Mouse (Mus musculus) small intestine, adult 2 months (tissue): Measurements from ENCODE around the gene Adamtsl1. TPM values are rescaled to one million over a fixed set of nuclear protein-coding genes. Genes with fewer than 3 reads are reported as not detected.

Source experiments
- H3K27ac ChIP-seq: fragments of 200-500 bp; 2 replicates; pipeline ENCODE4 v1.5.1; 2012; ENCODE audit warnings: low read depth, low read length, control low read depth, inconsistent platforms; ENCODE audit not compliant: insufficient read depth
- H3K27me3 ChIP-seq: fragments of 200-500 bp; 2 replicates; pipeline ENCODE4 v1.6.1; 2012; ENCODE audit warnings: mild to moderate bottlenecking, moderate library complexity, low read length, inconsistent platforms; ENCODE audit not compliant: control insufficient read depth, insufficient read depth
- H3K36me3 ChIP-seq: fragments of 200-500 bp; 2 replicates; pipeline ENCODE4 v1.6.1; 2012; ENCODE audit warnings: mild to moderate bottlenecking, low read length, control low read depth, inconsistent platforms; ENCODE audit not compliant: control insufficient read depth, insufficient read depth
- H3K4me1 ChIP-seq: fragments of 200-500 bp; 2 replicates; pipeline ENCODE4 v1.6.1; 2012; ENCODE audit warnings: low read length, inconsistent platforms, mixed read lengths; ENCODE audit not compliant: control insufficient read depth, insufficient read depth, insufficient read length
- H3K4me3 ChIP-seq: fragments of 200-500 bp; 2 replicates; pipeline ENCODE4 v1.5.1; 2012; ENCODE audit warnings: low read depth, mild to moderate bottlenecking, control low read depth, inconsistent platforms, low read length, moderate library complexity
- CTCF ChIP-seq: fragments of 200-500 bp; IDR thresholded peaks from 2 replicates; pipeline ENCODE4 v1.5.1; 2012; ENCODE audit warnings: low read depth, mild to moderate bottlenecking, control low read depth, inconsistent platforms, low read length, moderate library complexity, mixed read lengths; ENCODE audit not compliant: insufficient replicate concordance, insufficient read length; ENCODE audit errors: extremely low read depth
- POLR2A ChIP-seq: fragments of 200-500 bp; IDR thresholded peaks from 2 replicates; pipeline ENCODE4 v1.6.1; 2012; ENCODE audit warnings: low read depth, mild to moderate bottlenecking, control low read depth, inconsistent platforms, low read length, moderate library complexity
- WGBS: fragments of 180-500 bp; shearing (Covaris S2); methylation state at CpG from one replicate; pipeline ENCODE4 v1.1.7; 2018; 5-methylcytosine and 5-hydroxymethylcytosine counted together
- polyA plus RNA-seq: library from polyadenylated mRNA; depleted of rRNA; stranded (reverse); fragments of >200 nt; gene quantifications from 2 replicates; pipeline ENCODE4 v1.2.3, GENCODE M21; 2012; rRNA removed

Adamtsl1 gene
- polyA plus RNA-seq: 1.1 and 2.0 TPM in 2 replicates

GRCm38 (mm10) chr4:85513792-85514191, at the start of gene Adamtsl1:
Gene Adamtsl1, plus strand, starts transcription at chr4:85514172.
- WGBS: 5% methylated on average over 9 of the region's 9 CpGs
- TF ChIP-seq CTCF (no peak), POLR2A (no peak)

GRCm38 (mm10) chr4:85483586-85483985, 30.4 kb upstream of the Adamtsl1 start:
- no peak overlapping the region for H3K27ac ChIP-seq
- no peaks in the 10 kb centered on the region for H3K36me3 ChIP-seq
- WGBS: 88% methylated on average over 6 of the region's 6 CpGs
- H3K4me1 ChIP-seq: no peaks in the 10 kb centered on the region
- TF ChIP-seq CTCF (no peak), POLR2A (no peak)
- H3K4me3 ChIP-seq: no peak overlapping the region
- H3K27me3 ChIP-seq: no peaks in the 10 kb centered on the region

More at GRCm38 (mm10) chr4:85513792-85514191, at the start of gene Adamtsl1:
- Histone ChIP-seq H3K36me3 (no peaks in the 10 kb centered on the region), H3K4me1 (peaks cover 2% of the 10 kb centered on the region; the same call in 1 of the 2 replicates), H3K4me3 (peak within 1 kb of the TSS; percentile 13; the same call in 1 of the 2 replicates), H3K27me3 (no peaks in the 10 kb centered on the region), H3K27ac (no peak within 1 kb of the TSS)

GRCm38 (mm10) chr4:85486316-85486946, 27.5 kb upstream of the Adamtsl1 start:
- H3K27me3 ChIP-seq: no peaks in the 10 kb centered on the region
- no peak for TF ChIP-seq CTCF
- no peak for TF ChIP-seq POLR2A
- H3K4me3 ChIP-seq: no peak overlapping the region
- no peaks in the 10 kb centered on the region for H3K4me1 ChIP-seq
- 85% methylated on average over 10 of the region's 10 CpGs for WGBS
- no peaks in the 10 kb centered on the region for H3K36me3 ChIP-seq
- no peak overlapping the region for H3K27ac ChIP-seq

GRCm38 (mm10) chr4:85505718-85506117, 8.3 kb upstream of the Adamtsl1 start:
- no peaks in the 10 kb centered on the region for H3K36me3 ChIP-seq
- 62% methylated on average over 3 of the region's 3 CpGs for WGBS
- no peak overlapping the region for H3K27ac ChIP-seq
- no peaks in the 10 kb centered on the region for H3K27me3 ChIP-seq
- no peaks in the 10 kb centered on the region for H3K4me1 ChIP-seq
- no peak for TF ChIP-seq CTCF
- no peak for TF ChIP-seq POLR2A
- no peak overlapping the region for H3K4me3 ChIP-seq

GRCm38 (mm10) chr4:85506976-85507375, 7.0 kb upstream of the Adamtsl1 start:
- no peaks in the 10 kb centered on the region for H3K36me3 ChIP-seq
- H3K27ac ChIP-seq: no peak overlapping the region
- no peak overlapping the region for H3K4me3 ChIP-seq
- H3K4me1 ChIP-seq: no peaks in the 10 kb centered on the region
- TF ChIP-seq POLR2A: no peak
- no peak for TF ChIP-seq CTCF
- WGBS: 58% methylated on average over 2 of the region's 2 CpGs
- H3K27me3 ChIP-seq: no peaks in the 10 kb centered on the region

- Histone ChIP-seq H3K27me3 (no peaks in the 10 kb centered on the region), H3K4me3 (no peak overlapping the region), H3K27ac (no peak overlapping the region), H3K4me1 (no peaks in the 10 kb centered on the region), H3K36me3 (no peaks in the 10 kb centered on the region)
- TF ChIP-seq POLR2A (no peak), CTCF (no peak)
- WGBS: 58% methylated on average over 5 of the region's 5 CpGs
These were observed 6.5 kb upstream of the Adamtsl1 start for GRCm38 (mm10) chr4:85507491-85507890.

GRCm38 (mm10) chr4:85513288-85513687, 684 bp upstream of the Adamtsl1 start:
- Histone ChIP-seq H3K4me3 (no peak overlapping the region), H3K27me3 (no peaks in the 10 kb centered on the region), H3K4me1 (peaks cover 2% of the 10 kb centered on the region; the same call in 1 of the 2 replicates), H3K36me3 (no peaks in the 10 kb centered on the region), H3K27ac (no peak overlapping the region)
- WGBS: 25% methylated on average over 7 of the region's 7 CpGs
- TF ChIP-seq POLR2A (no peak), CTCF (no peak)
